Comparison of ENCODE assay signal across 18 mouse cellular contexts in the genomic region with DNA sequence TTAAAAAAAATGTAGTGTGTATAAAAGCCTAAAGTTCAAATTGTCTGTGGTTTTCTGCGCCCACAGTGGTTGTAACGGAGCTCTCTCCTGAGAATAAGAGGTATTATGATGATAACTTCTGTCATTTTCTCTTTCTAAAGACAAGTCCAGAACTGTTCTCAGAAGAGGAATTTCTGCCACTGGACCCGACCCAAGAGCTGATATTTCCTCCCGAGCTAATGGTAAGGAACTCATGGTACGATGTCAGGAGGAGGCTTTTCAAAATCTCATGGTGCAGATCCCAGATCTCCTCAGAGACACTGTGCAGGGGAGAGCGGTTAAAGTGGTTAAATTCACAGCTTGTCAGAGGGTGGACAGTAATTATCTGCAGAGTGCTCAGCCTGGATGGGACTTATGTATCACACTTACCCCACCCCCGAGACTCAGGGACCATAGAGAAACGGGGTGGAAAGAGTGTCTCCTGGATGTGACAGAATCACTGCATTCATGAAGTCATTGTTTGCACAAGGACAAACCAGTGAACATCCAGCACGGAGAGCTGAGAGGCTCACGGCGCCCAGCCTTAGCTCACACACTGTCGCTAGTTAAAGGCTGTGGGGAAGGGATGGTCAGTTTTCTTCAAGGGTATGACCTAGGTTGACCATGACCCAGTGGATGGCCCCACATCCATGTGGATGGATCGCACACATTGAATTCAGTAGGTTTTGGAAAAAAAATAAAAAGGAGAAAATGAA. TPM values are rescaled to one million over a fixed set of nuclear protein-coding genes. Genes with fewer than 3 reads are reported as not detected.
DNase-seq lines count a peak whose midpoint lies in the region; ATAC-seq and TF ChIP-seq lines count a peak whose summit lies in the region.
"Had no signal": no experiment of that assay in that cellular context is flagged by ENCODE, and none has a peak within 500 bp of the region (broad histone marks: within the 10 kb centered on the region; RNA-seq: fewer than 3 reads in every experiment).

No protein-coding gene starts in this region.

- no peak overlapping the region for H3K4me3 ChIP-seq in heart, embryonic 16.5 days (ENCODE audit: low read length)
- no peak overlapping the region for H3K4me3 ChIP-seq in liver, embryonic 16.5 days (ENCODE audit: low read depth, low read length)
- H3K4me3 ChIP-seq in stomach, embryonic 14.5 days (ENCODE audit: low read depth, low read length) = no peak overlapping the region
- H3K4me3 ChIP-seq in stomach, postnatal 0 days (ENCODE audit: low read depth, low read length) = no peak overlapping the region
- H3K4me3 ChIP-seq: embryonic facial prominence, embryonic 12.5 days; heart, adult 2 months; limb, embryonic 15.5 days; midbrain, embryonic 10.5 days; neural tube, embryonic 15.5 days had no signal

- DNase-seq in cerebellum, postnatal 10 days = peak; percentile 27 to 36
- DNase-seq in cerebellum, adult 11-12 months = no peak
- DNase-seq in heart, postnatal 4 days = no peak
- DNase-seq in liver = no peak
- DNase-seq in stomach, postnatal 0 days (ENCODE audit: low spot score) = no peak
- DNase-seq: gastrocnemius, postnatal 10 days; kidney, adult 8-10 months; thymus, postnatal 36 days had no signal

- 65% methylated on average over 13 of the region's 13 CpGs for WGBS in heart, embryonic 16.5 days
- 60% methylated on average over 13 of the region's 13 CpGs for WGBS in liver, embryonic 16.5 days (ENCODE audit: insufficient replicate concordance)
- 65% methylated on average over 13 of the region's 13 CpGs for WGBS in stomach, embryonic 14.5 days
- WGBS in stomach, postnatal 0 days = 57% methylated on average over 13 of the region's 13 CpGs

- TF ChIP-seq CTCF in stomach, postnatal 0 days (IDR thresholded peaks at IDR 0.05; ENCODE audit: low read depth) = no peak

- peak overlapping the region; percentile 38; the same call in 1 of the 2 replicates for H3K4me2 ChIP-seq in heart, embryonic 16.5 days (ENCODE audit: low read depth, low read length)
- no peak overlapping the region for H3K4me2 ChIP-seq in liver, embryonic 16.5 days (ENCODE audit: low read depth, low read length)
- H3K4me2 ChIP-seq in stomach, embryonic 14.5 days (replicated peaks; ENCODE audit: low read depth, low read length) = no peak overlapping the region
- H3K4me2 ChIP-seq in stomach, postnatal 0 days (replicated peaks; ENCODE audit: low read depth) = no peak overlapping the region
- H3K4me2 ChIP-seq: embryonic facial prominence, embryonic 12.5 days; limb, embryonic 15.5 days; neural tube, embryonic 15.5 days had no signal

- no peaks in the 10 kb centered on the region for H3K27me3 ChIP-seq in heart, embryonic 16.5 days (ENCODE audit: control insufficient read depth, insufficient read depth, low read length)
- H3K27me3 ChIP-seq in liver, embryonic 16.5 days (ENCODE audit: control insufficient read depth, insufficient read depth, low read depth, low read length) = no peaks in the 10 kb centered on the region
- no peaks in the 10 kb centered on the region for H3K27me3 ChIP-seq in stomach, embryonic 14.5 days (ENCODE audit: control insufficient read depth, insufficient read depth, low read length)
- H3K27me3 ChIP-seq in stomach, postnatal 0 days (ENCODE audit: control insufficient read depth, insufficient read depth, low read length) = no peaks in the 10 kb centered on the region
- H3K27me3 ChIP-seq: embryonic facial prominence, embryonic 12.5 days; limb, embryonic 15.5 days; neural tube, embryonic 15.5 days had no signal

- H3K36me3 ChIP-seq in heart, embryonic 16.5 days (ENCODE audit: control insufficient read depth, insufficient read depth) = no peaks in the 10 kb centered on the region
- H3K36me3 ChIP-seq in liver, embryonic 16.5 days (ENCODE audit: control insufficient read depth, insufficient read depth) = no peaks in the 10 kb centered on the region
- H3K36me3 ChIP-seq in stomach, embryonic 14.5 days (ENCODE audit: control insufficient read depth, insufficient read depth, low read length) = no peaks in the 10 kb centered on the region
- H3K36me3 ChIP-seq in stomach, postnatal 0 days (ENCODE audit: control insufficient read depth, insufficient read depth, low read length) = no peaks in the 10 kb centered on the region
- H3K36me3 ChIP-seq: embryonic facial prominence, embryonic 12.5 days; G1E; limb, embryonic 15.5 days; midbrain, embryonic 10.5 days; neural tube, embryonic 15.5 days had no signal

- no peaks in the 10 kb centered on the region for H3K4me1 ChIP-seq in heart, embryonic 16.5 days (ENCODE audit: control insufficient read depth, insufficient read depth, low read length)
- no peaks in the 10 kb centered on the region for H3K4me1 ChIP-seq in liver, embryonic 16.5 days (ENCODE audit: control insufficient read depth, low read depth, low read length)
- H3K4me1 ChIP-seq in stomach, embryonic 14.5 days (ENCODE audit: control insufficient read depth, insufficient read depth, low read length) = no peaks in the 10 kb centered on the region
- no peaks in the 10 kb centered on the region for H3K4me1 ChIP-seq in stomach, postnatal 0 days (replicated peaks; ENCODE audit: control insufficient read depth, insufficient read depth)
- H3K4me1 ChIP-seq: midbrain, embryonic 10.5 days had no signal

- no peak overlapping the region for H3K9ac ChIP-seq in heart, embryonic 16.5 days (ENCODE audit: low read length)
- no peak overlapping the region for H3K9ac ChIP-seq in liver, embryonic 16.5 days (ENCODE audit: low read depth, low read length)
- H3K9ac ChIP-seq in stomach, embryonic 14.5 days (replicated peaks; ENCODE audit: low read depth, low read length) = no peak overlapping the region
- H3K9ac ChIP-seq in stomach, postnatal 0 days (ENCODE audit: low read length) = no peak overlapping the region
- H3K9ac ChIP-seq: embryonic facial prominence, embryonic 12.5 days; limb, embryonic 15.5 days; neural tube, embryonic 15.5 days had no signal

- no peak; the same call in 1 of the 2 replicates for ATAC-seq in heart, embryonic 16.5 days (replicated peaks; ENCODE audit: extremely low read depth, insufficient read depth, low FRiP score)
- ATAC-seq in liver, embryonic 16.5 days (ENCODE audit: low read depth) = peak; percentile 39; the same call in 1 of the 2 replicates
- ATAC-seq in stomach, embryonic 14.5 days (ENCODE audit: insufficient number of reproducible peaks, insufficient read depth, low FRiP score, low read depth) = peak; percentile 61; the same call in 1 of the 2 replicates
- ATAC-seq in stomach, postnatal 0 days (ENCODE audit: low FRiP score, low TSS enrichment) = no peak
- ATAC-seq: CD4-positive, CD25-positive, alpha-beta regulatory T cell, adult 4 months had no signal

- no peak overlapping the region for H3K27ac ChIP-seq in heart, embryonic 16.5 days (ENCODE audit: low read length)
- no peak overlapping the region for H3K27ac ChIP-seq in liver, embryonic 16.5 days (ENCODE audit: low read length)
- no peak overlapping the region for H3K27ac ChIP-seq in stomach, embryonic 14.5 days (ENCODE audit: low read length)
- no peak overlapping the region for H3K27ac ChIP-seq in stomach, postnatal 0 days (replicated peaks)
- H3K27ac ChIP-seq: embryonic facial prominence, embryonic 12.5 days; limb, embryonic 15.5 days; midbrain, embryonic 10.5 days; neural tube, embryonic 15.5 days had no signal

- no peaks in the 10 kb centered on the region for H3K9me3 ChIP-seq in heart, embryonic 16.5 days (replicated peaks; ENCODE audit: control insufficient read depth, low read length)
- no peaks in the 10 kb centered on the region for H3K9me3 ChIP-seq in liver, embryonic 16.5 days (replicated peaks; ENCODE audit: control insufficient read depth, low read length)
- no peaks in the 10 kb centered on the region for H3K9me3 ChIP-seq in stomach, embryonic 14.5 days (ENCODE audit: control insufficient read depth, low read depth, low read length)
- H3K9me3 ChIP-seq in stomach, postnatal 0 days (ENCODE audit: control insufficient read depth, low read length) = no peaks in the 10 kb centered on the region
- H3K9me3 ChIP-seq: embryonic facial prominence, embryonic 12.5 days; G1E; limb, embryonic 15.5 days; midbrain, embryonic 10.5 days; neural tube, embryonic 15.5 days had no signal

- TF ChIP-seq EP300 in stomach, postnatal 0 days (optimal IDR thresholded peaks at IDR 0.05) = no peak

RNA-seq across cellular contexts. Expression of a gene that starts 26.5 kb away (rescaled TPM):
- polyA plus RNA-seq in heart, embryonic 16.5 days (2015; fragmentation: Nextera tagmentation; extraction: Ambion mirVana) = 0.81 and 0.85 TPM in 2 replicates
- 1 to 10 TPM; 1.5 to 1.7 TPM for total RNA-seq in heart, postnatal 4 days (2021)
- polyA plus RNA-seq in liver, embryonic 16.5 days (2015; fragmentation: Nextera tagmentation; extraction: Ambion mirVana) = 0.36 and 0.44 TPM in 2 replicates
- polyA plus RNA-seq in stomach, embryonic 14.5 days (2014; fragmentation: Nextera tagmentation; extraction: Ambion mirVana) = 0.10 and 0.25 TPM in 2 replicates
- 0.15 and 0.22 TPM in 2 replicates for polyA plus RNA-seq in stomach, postnatal 0 days (2015; fragmentation: Nextera tagmentation; extraction: Ambion mirVana)
- polyA plus RNA-seq: G1E had no signal

RNA-seq across cellular contexts. Expression of a gene that starts 37.5 kb away (rescaled TPM):
- polyA plus RNA-seq in heart, embryonic 16.5 days (2015; fragmentation: Nextera tagmentation; extraction: Ambion mirVana) = 9.8 and 14.0 TPM in 2 replicates
- 10 to 100 TPM; 10.4 to 10.9 TPM for total RNA-seq in heart, postnatal 4 days (2021)
- polyA plus RNA-seq in liver, embryonic 16.5 days (2015; fragmentation: Nextera tagmentation; extraction: Ambion mirVana) = 2.7 and 2.8 TPM in 2 replicates
- polyA plus RNA-seq in stomach, embryonic 14.5 days (2014; fragmentation: Nextera tagmentation; extraction: Ambion mirVana) = 14.0 and 17.2 TPM in 2 replicates
- 7.5 and 8.1 TPM in 2 replicates for polyA plus RNA-seq in stomach, postnatal 0 days (2015; fragmentation: Nextera tagmentation; extraction: Ambion mirVana)

RNA-seq across cellular contexts. Expression of a gene that starts 56.7 kb away (rescaled TPM):
- polyA plus RNA-seq in heart, embryonic 16.5 days (2015; fragmentation: Nextera tagmentation; extraction: Ambion mirVana) = 0.55 and 0.64 TPM in 2 replicates
- under 1 TPM; 0.14 to 0.26 TPM for total RNA-seq in heart, postnatal 4 days (2021)
- polyA plus RNA-seq in liver, embryonic 16.5 days (2015; fragmentation: Nextera tagmentation; extraction: Ambion mirVana) = 6.1 and 7.2 TPM in 2 replicates
- 0.74 and 1.4 TPM in 2 replicates for polyA plus RNA-seq in stomach, embryonic 14.5 days (2014; fragmentation: Nextera tagmentation; extraction: Ambion mirVana)
- polyA plus RNA-seq in stomach, postnatal 0 days (2015; fragmentation: Nextera tagmentation; extraction: Ambion mirVana) = 0.62 and 0.70 TPM in 2 replicates
- polyA plus RNA-seq: CD4-positive, CD25-positive, alpha-beta regulatory T cell, adult 4 months; G1E had no signal

Comparison
In these comparisons a context has a peak if more than half of its experiments do, and no peak if none do; other contexts are left out.
1. DNase-seq: peak in cerebellum, postnatal 10 days (2 of 2); none in cerebellum, adult 11-12 months (single experiment), heart, postnatal 4 days (single experiment), liver (single experiment) and stomach, postnatal 0 days (single experiment).
2. ATAC-seq: peak in liver, embryonic 16.5 days (single experiment) and stomach, embryonic 14.5 days (single experiment); none in heart, embryonic 16.5 days (single experiment) and stomach, postnatal 0 days (single experiment).